Mouse (Mus musculus) intestine, postnatal 0 days (tissue): Measurements from ENCODE around the gene Gm10439. TPM values are rescaled to one million over a fixed set of nuclear protein-coding genes. Genes with fewer than 3 reads are reported as not detected.
"Not testable (repeated sequence)": the region's sequence is repeated elsewhere in the genome, so short reads cannot be mapped to it uniquely, and the experiment has no call there.

Source experiments
- ATAC-seq: fragments of 200-750 bp; cut with Nextera tagmentation; 2 replicates; pipeline ENCODE4 v1.8.0; 2017; ENCODE audit warnings: mild to moderate bottlenecking, moderate TSS enrichment, moderate library complexity
- H3K27ac ChIP-seq: fragments of 300-500 bp; sonication (generic); 2 replicates; pipeline ENCODE4 v1.5.1; 2014; ENCODE audit warnings: mild to moderate bottlenecking, low read depth, low read length, moderate library complexity
- H3K27me3 ChIP-seq: fragments of 300-500 bp; sonication (generic); replicated peaks from 2 replicates; pipeline ENCODE4 v1.6.1; 2014; ENCODE audit warnings: low read length, mixed read lengths; ENCODE audit not compliant: control insufficient read depth, insufficient read depth
- H3K36me3 ChIP-seq: fragments of 300-500 bp; sonication (generic); 2 replicates; pipeline ENCODE4 v1.6.1; 2014; ENCODE audit warnings: mild to moderate bottlenecking, moderate library complexity; ENCODE audit not compliant: control insufficient read depth, insufficient read depth
- H3K4me1 ChIP-seq: fragments of 300-500 bp; sonication (generic); replicated peaks from 2 replicates; pipeline ENCODE4 v1.6.1; 2014; ENCODE audit warnings: antibody characterized with exemption, low read length, mixed read lengths; ENCODE audit not compliant: control insufficient read depth, insufficient read depth
- H3K4me2 ChIP-seq: fragments of 300-500 bp; sonication (generic); replicated peaks from 2 replicates; pipeline ENCODE4 v1.6.1; 2014; ENCODE audit warnings: low read depth, mild to moderate bottlenecking, moderate library complexity
- H3K4me3 ChIP-seq: fragments of 300-500 bp; sonication (generic); 2 replicates; pipeline ENCODE4 v1.5.1; 2014; ENCODE audit warnings: low read depth, low read length
- H3K9ac ChIP-seq: fragments of 300-500 bp; sonication (generic); 2 replicates; pipeline ENCODE4 v1.6.1; 2014; ENCODE audit warnings: mild to moderate bottlenecking, low read depth, low read length
- H3K9me3 ChIP-seq: fragments of 300-500 bp; sonication (generic); 2 replicates; pipeline ENCODE4 v1.6.1; 2016; ENCODE audit warnings: mixed run types; ENCODE audit not compliant: control insufficient read depth
- WGBS: fragments of 180-500 bp; shearing (Covaris S2); extraction: QIAGEN DNeasy Blood & Tissue Kit; methylation state at CpG from one replicate; pipeline ENCODE4 v1.1.7; 2014; 5-methylcytosine and 5-hydroxymethylcytosine counted together
- polyA plus RNA-seq: library from polyadenylated mRNA; unstranded; fragments of >200 nt; fragmentation: Nextera tagmentation; extraction: Ambion mirVana; gene quantifications from 2 replicates; pipeline ENCODE4 v1.2.1, GENCODE M21; 2015

Gm10439 gene
- polyA plus RNA-seq: not detected in 2 replicates

GRCm38 (mm10) chrX:149594270-149594669 lies at the start of gene Gm10439:
TSS of gene Gm10439 (plus strand) at chrX:149594570.
- WGBS: no CpG with 5 or more reads among the region's 6 CpGs
- not testable (repeated sequence) for H3K27ac ChIP-seq, ATAC-seq

More at GRCm38 (mm10) chrX:149594270-149594669, at the start of gene Gm10439:
- not testable (repeated sequence) for H3K4me3 ChIP-seq, H3K4me1 ChIP-seq, H3K9ac ChIP-seq, H3K27me3 ChIP-seq, H3K9me3 ChIP-seq, H3K4me2 ChIP-seq, H3K36me3 ChIP-seq

Other genes starting within 250 kb of the Gm10439 start
- not detected in 2 replicates for gene Gm15085, start 147.0 kb upstream of the Gm10439 start, polyA plus RNA-seq
- not detected in 2 replicates for gene Gm15097, start 189.9 kb downstream of the Gm10439 start, polyA plus RNA-seq